Mouse (Mus musculus) ES-E14 (cell line): Measurements from ENCODE around the gene Olfr809. TPM values are rescaled to one million over a fixed set of nuclear protein-coding genes. Genes with fewer than 3 reads are reported as not detected.

Experiments
- DNase-seq: peaks from one replicate; pipeline ENCODE4 v3.0.0-alpha.2; 2013; ENCODE audit warnings: low read depth, low spot score
- H3K27ac ChIP-seq: 2 replicates; pipeline ENCODE4 v1.5.1; 2012; ENCODE audit warnings: low read depth, mild to moderate bottlenecking, low read length, moderate library complexity, mixed read lengths; ENCODE audit not compliant: poor library complexity, insufficient read depth, severe bottlenecking
- H3K36me3 ChIP-seq: 2 replicates; pipeline ENCODE4 v1.6.1; 2012; ENCODE audit warnings: mild to moderate bottlenecking, low read length, moderate library complexity, mixed read lengths; ENCODE audit not compliant: control insufficient read depth, poor library complexity, insufficient read depth, severe bottlenecking
- H3K4me1 ChIP-seq, 2 experiments: fragments of 150-350 bp in 1 of 2; sonication (generic) in 1 of 2; 2 replicates each; pipeline ENCODE4 v1.6.1; 2012; ENCODE audit warnings: low read length in 2 of 2, mild to moderate bottlenecking in 1 of 2, mixed read lengths in 1 of 2; ENCODE audit not compliant: control insufficient read depth in 2 of 2, insufficient read depth in 2 of 2, poor library complexity in 1 of 2
- H3K4me3 ChIP-seq, 2 experiments: fragments of 150-350 bp in 1 of 2; sonication (generic) in 1 of 2; 2 replicates each; pipeline ENCODE4 v1.5.1; 2012; ENCODE audit warnings: low read length in 2 of 2, low read depth in 1 of 2, mild to moderate bottlenecking in 1 of 2, mixed read lengths in 1 of 2; ENCODE audit not compliant: insufficient read depth in 1 of 2, poor library complexity in 1 of 2, severe bottlenecking in 1 of 2
- H3K9ac ChIP-seq: 2 replicates; pipeline ENCODE4 v1.6.1; 2012; ENCODE audit warnings: low read depth, mild to moderate bottlenecking, low read length, mixed read lengths; ENCODE audit not compliant: poor library complexity, insufficient read depth, severe bottlenecking
- H3K9me3 ChIP-seq: fragments of 150-350 bp; sonication (generic); 2 replicates; pipeline ENCODE4 v1.6.1; 2012; ENCODE audit warnings: low read depth, mild to moderate bottlenecking, low read length; ENCODE audit not compliant: control insufficient read depth, insufficient read depth
- CHD2 ChIP-seq: IDR thresholded peaks from 2 replicates; pipeline ENCODE4 v1.6.1; 2014; ENCODE audit warnings: mild to moderate bottlenecking, low read depth, low read length, inconsistent platforms
- HCFC1 ChIP-seq: IDR thresholded peaks from 2 replicates; pipeline ENCODE4 v1.6.1; 2012; ENCODE audit warnings: low read length, inconsistent platforms, borderline replicate concordance; ENCODE audit not compliant: insufficient read depth
- MAFK ChIP-seq: IDR thresholded peaks from 2 replicates; pipeline ENCODE4 v1.6.1; 2014; ENCODE audit warnings: mild to moderate bottlenecking, low read depth, low read length, inconsistent platforms; ENCODE audit not compliant: insufficient read depth
- ZC3H11A ChIP-seq: IDR thresholded peaks from 2 replicates; pipeline ENCODE4 v1.6.1; 2012; ENCODE audit warnings: low read depth, mild to moderate bottlenecking, inconsistent platforms, low read length, borderline replicate concordance
- ZNF384 ChIP-seq: IDR thresholded peaks from 2 replicates; pipeline ENCODE4 v1.6.1; 2012; ENCODE audit warnings: low read depth, low read length, inconsistent platforms
- in situ Hi-C, 2 experiments: fragments of 600-800 bp; cut with MboI; formaldehyde crosslinking; loops; one replicate each; pipeline ENCODE4 v1.15.1; 2025; ENCODE audit warnings: low sequenced_read_pairs in 2 of 2, inconsistent platforms in 1 of 2; ENCODE audit not compliant: unreplicated experiment in 2 of 2
- total RNA-seq: library from RNA; depleted of rRNA; stranded (reverse); fragments of 300-350 nt; gene quantifications from 2 replicates; pipeline ENCODE4 v1.2.3, GENCODE M21; 2012; rRNA removed

Gene Olfr809
- total RNA-seq, 1 experiment: not detected

- DNase-seq: no peak
- H3K27ac ChIP-seq: no peak overlapping the region
- no peaks in the 10 kb centered on the region for H3K4me1 ChIP-seq
- in situ Hi-C loops: no loop called here
- H3K4me3 ChIP-seq: no peak overlapping the region
- no peaks in the 10 kb centered on the region for H3K9me3 ChIP-seq
- H3K36me3 ChIP-seq: no peaks in the 10 kb centered on the region
- H3K9ac ChIP-seq: no peak overlapping the region
- TF ChIP-seq MAFK: no peak
- TF ChIP-seq HCFC1: no peak
- no peak for TF ChIP-seq CHD2
- TF ChIP-seq ZNF384: no peak
- no peak for TF ChIP-seq ZC3H11A
Measured at GRCm38 (mm10) chr10:129778123-129778522, 3.7 kb downstream of the Olfr809 start.

GRCm38 (mm10) chr10:129794817-129795216 lies 20.4 kb downstream of the Olfr809 start, which contains the start of gene Olfr810:
Gene Olfr810, minus strand, starts transcription at chr10:129794917.
- Histone ChIP-seq H3K36me3 (no peaks in the 10 kb centered on the region), H3K4me3 (no peak within 1 kb of the TSS), H3K9me3 (no peaks in the 10 kb centered on the region), H3K9ac (no peak within 1 kb of the TSS), H3K4me1 (no peaks in the 10 kb centered on the region), H3K27ac (no peak within 1 kb of the TSS)
- no peak for DNase-seq
- in situ Hi-C loops: no loop called here
- no peak for TF ChIP-seq MAFK
- TF ChIP-seq ZC3H11A: no peak
- no peak for TF ChIP-seq HCFC1
- no peak for TF ChIP-seq CHD2
- TF ChIP-seq ZNF384: no peak

GRCm38 (mm10) chr10:129804296-129804695 lies 29.9 kb downstream of the Olfr809 start, which contains the start of gene Olfr811:
Gene Olfr811, minus strand, starts transcription at chr10:129804396.
- no peak for TF ChIP-seq HCFC1
- no peak for TF ChIP-seq ZNF384
- no peak for TF ChIP-seq ZC3H11A
- no peak for TF ChIP-seq MAFK
- TF ChIP-seq CHD2: no peak
- Histone ChIP-seq H3K36me3 (no peaks in the 10 kb centered on the region), H3K4me3 (no peak within 1 kb of the TSS), H3K9ac (no peak within 1 kb of the TSS), H3K4me1 (no peaks in the 10 kb centered on the region), H3K27ac (no peak within 1 kb of the TSS), H3K9me3 (no peaks in the 10 kb centered on the region)
- in situ Hi-C loops: no loop called here
- no peak for DNase-seq

Other genes starting within 250 kb of the Olfr809 start
- not detected in 2 replicates for gene Olfr792, start 235.5 kb upstream of the Olfr809 start, total RNA-seq
- not detected in 2 replicates for gene Olfr794, start 207.0 kb upstream of the Olfr809 start, total RNA-seq
- not detected in 2 replicates for gene Olfr796, start 162.1 kb upstream of the Olfr809 start, total RNA-seq
- gene Olfr798, start 146.7 kb upstream of the Olfr809 start, total RNA-seq: not detected in 2 replicates
- not detected in 2 replicates for gene Olfr799, start 137.2 kb upstream of the Olfr809 start, total RNA-seq
- not detected in 2 replicates for gene Olfr800, start 116.9 kb upstream of the Olfr809 start, total RNA-seq
- gene Olfr801, start 100.8 kb upstream of the Olfr809 start, total RNA-seq: not detected in 2 replicates
- not detected in 2 replicates for gene Olfr802, start 86.5 kb upstream of the Olfr809 start, total RNA-seq
- not detected in 2 replicates for gene Olfr803, start 80.4 kb upstream of the Olfr809 start, total RNA-seq
- gene Olfr804, start 71.4 kb upstream of the Olfr809 start, total RNA-seq: not detected in 2 replicates
- not detected in 2 replicates for gene Olfr805, start 45.3 kb upstream of the Olfr809 start, total RNA-seq
- gene Olfr806, start 32.7 kb upstream of the Olfr809 start, total RNA-seq: not detected in 2 replicates
- gene Olfr807, start 16.8 kb upstream of the Olfr809 start, total RNA-seq: not detected in 2 replicates
- not detected in 2 replicates for gene Olfr808, start 9.2 kb upstream of the Olfr809 start, total RNA-seq
- gene Olfr810, start 20.3 kb downstream of the Olfr809 start, total RNA-seq: not detected in 2 replicates
- not detected in 2 replicates for gene Olfr811, start 29.8 kb downstream of the Olfr809 start, total RNA-seq
- gene Olfr812, start 71.5 kb downstream of the Olfr809 start, total RNA-seq: not detected in 2 replicates
- not detected in 2 replicates for gene Olfr813, start 80.7 kb downstream of the Olfr809 start, total RNA-seq
- 0.22 and 0.26 TPM in 2 replicates for gene Olfr814, start 105.2 kb downstream of the Olfr809 start, total RNA-seq
- 0.58 and 0.63 TPM in 2 replicates for gene Olfr815, start 131.2 kb downstream of the Olfr809 start, total RNA-seq
- not detected in 2 replicates for gene Olfr816, start 141.0 kb downstream of the Olfr809 start, total RNA-seq
- not detected in 2 replicates for gene Olfr818, start 174.5 kb downstream of the Olfr809 start, total RNA-seq
- not detected in 2 replicates for gene Olfr819, start 192.6 kb downstream of the Olfr809 start, total RNA-seq
- not detected in 2 replicates for gene Olfr247, start 201.5 kb downstream of the Olfr809 start, total RNA-seq
- not detected in 2 replicates for gene Gm10310, start 210.4 kb downstream of the Olfr809 start, total RNA-seq
- not detected in 2 replicates for gene Olfr820, start 238.0 kb downstream of the Olfr809 start, total RNA-seq